Mouse (Mus musculus) G1E (cell line): ENCODE data around the gene Dnah8. TPM values are rescaled to one million over a fixed set of nuclear protein-coding genes. Genes with fewer than 3 reads are reported as not detected.

Experiments used
- ATAC-seq: 2 replicates; pipeline ENCODE4 v1.8.0; 2016; ENCODE audit warnings: mild to moderate bottlenecking; ENCODE audit not compliant: insufficient number of reproducible peaks, poor library complexity, low FRiP score, severe bottlenecking; ENCODE audit errors: extremely low read depth
- DNase-seq: peaks from one replicate; pipeline ENCODE4 v3.0.0; 2012; ENCODE audit warnings: low spot score
- H3K27me3 ChIP-seq: 2 replicates; pipeline ENCODE4 v1.6.1; 2012; ENCODE audit warnings: mild to moderate bottlenecking, low read length, inconsistent platforms; ENCODE audit not compliant: insufficient read depth
- H3K36me3 ChIP-seq: replicated peaks from 2 replicates; pipeline ENCODE3; 2012; ENCODE audit warnings: mild to moderate bottlenecking, inconsistent platforms
- H3K4me1 ChIP-seq: 2 replicates; pipeline ENCODE4 v1.6.1; 2012; ENCODE audit warnings: low read depth, low read length, inconsistent platforms, mixed read lengths; ENCODE audit not compliant: insufficient read depth
- H3K4me3 ChIP-seq: 2 replicates; pipeline ENCODE4 v1.5.1; 2012; ENCODE audit warnings: low read depth, mild to moderate bottlenecking, inconsistent platforms, low read length, moderate library complexity, mixed read lengths
- H3K9me3 ChIP-seq: replicated peaks from 2 replicates; pipeline ENCODE4 v1.6.1; 2012; ENCODE audit warnings: inconsistent platforms
- CTCF ChIP-seq: IDR thresholded peaks from 2 replicates; pipeline ENCODE4 v1.5.1; 2012; ENCODE audit warnings: low read depth, low read length, inconsistent platforms, mixed read lengths
- GATA1 ChIP-seq: IDR thresholded peaks from 2 replicates; pipeline ENCODE4 v1.6.1; 2012; ENCODE audit warnings: borderline replicate concordance, low read length, inconsistent platforms, mixed read lengths
- GATA2 ChIP-seq: IDR thresholded peaks from 2 replicates; pipeline ENCODE4 v1.6.1; 2012; ENCODE audit warnings: low read depth, low read length, inconsistent platforms, borderline replicate concordance
- POLR2AphosphoS5 ChIP-seq: IDR thresholded peaks from 2 replicates; pipeline ENCODE4 v1.6.1; 2012; ENCODE audit warnings: low read depth, low read length, inconsistent platforms; ENCODE audit not compliant: insufficient replicate concordance
- TAL1 ChIP-seq: conservative IDR thresholded peaks from 2 replicates; pipeline ENCODE4 v1.6.1; 2012; ENCODE audit warnings: low read depth, low read length, inconsistent platforms, mixed read lengths
- polyA plus RNA-seq: library from polyadenylated mRNA; stranded (reverse); fragments of >175 nt; gene quantifications from 2 replicates; pipeline ENCODE4 v1.2.3, GENCODE M21; 2012
- total RNA-seq, 2 experiments: library from RNA; stranded (forward) in 1 of 2; stranded (reverse) in 1 of 2; fragments of 200-1000 nt in 1 of 2; fragments of >200 nt in 1 of 2; fragmentation: Nextera tagmentation in 1 of 2; gene quantifications; 2 replicates each; pipeline ENCODE4 v1.2.3; 2014 to 2017

The Dnah8 gene
- total and polyA plus RNA-seq, 3 experiments, result 3.5 to 49.3 (median 42.5) TPM

DNA sequence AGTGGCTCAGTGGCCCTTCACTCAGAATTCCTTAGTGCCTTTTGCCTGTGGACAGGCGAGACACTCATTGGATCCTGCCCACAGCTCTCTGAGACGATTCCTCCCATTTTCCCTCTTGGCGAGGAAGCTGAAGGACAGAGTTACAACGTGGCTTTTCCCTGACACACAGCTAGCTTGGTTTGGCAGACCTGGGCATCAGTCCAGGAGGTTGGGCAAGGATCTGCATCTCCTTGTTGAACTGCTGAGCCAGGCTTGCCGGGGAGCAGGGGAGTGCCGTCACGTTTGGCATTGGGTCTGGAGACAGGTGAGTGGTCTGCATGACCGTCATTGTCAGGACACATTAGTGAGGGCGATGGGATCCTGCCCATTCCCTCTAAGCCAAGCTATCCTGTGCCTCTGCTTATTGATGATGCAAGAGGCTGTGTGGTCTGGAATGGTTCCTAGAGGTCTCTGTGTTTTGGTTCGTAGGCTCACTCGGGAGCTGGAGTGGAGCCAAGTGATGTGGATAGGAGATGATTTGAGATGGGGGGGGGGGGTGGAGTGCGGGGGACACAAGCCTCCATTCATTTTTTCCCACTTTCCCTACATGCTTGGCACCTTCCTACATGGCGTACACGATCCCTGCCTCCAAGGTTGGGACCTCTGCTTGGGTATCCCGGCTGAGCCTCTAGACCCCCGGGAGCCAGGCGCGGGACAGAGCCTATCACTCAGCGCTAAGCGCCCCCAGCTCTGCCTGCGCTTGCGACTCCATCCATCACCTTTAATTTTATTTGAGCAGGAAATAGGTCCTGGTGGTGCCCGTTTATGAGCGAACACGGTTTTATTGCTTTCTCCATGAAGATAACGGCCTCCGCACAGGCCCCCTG lies 286.9 kb downstream of the Dnah8 start:
- TF ChIP-seq TAL1 (no peak), CTCF (no peak), GATA2 (no peak), POLR2AphosphoS5 (no peak), GATA1 (no peak)
- ATAC-seq (no peak), DNase-seq (no peak)
- Histone ChIP-seq H3K4me1 (no peaks in the 10 kb centered on the region), H3K4me3 (0 out of 2 replicates have a peak overlapping the region, but pooled peaks have one; percentile 7), H3K36me3 (no peaks in the 10 kb centered on the region), H3K9me3 (peaks cover 79% of the 10 kb centered on the region), H3K27me3 (no peaks in the 10 kb centered on the region)

DNA sequence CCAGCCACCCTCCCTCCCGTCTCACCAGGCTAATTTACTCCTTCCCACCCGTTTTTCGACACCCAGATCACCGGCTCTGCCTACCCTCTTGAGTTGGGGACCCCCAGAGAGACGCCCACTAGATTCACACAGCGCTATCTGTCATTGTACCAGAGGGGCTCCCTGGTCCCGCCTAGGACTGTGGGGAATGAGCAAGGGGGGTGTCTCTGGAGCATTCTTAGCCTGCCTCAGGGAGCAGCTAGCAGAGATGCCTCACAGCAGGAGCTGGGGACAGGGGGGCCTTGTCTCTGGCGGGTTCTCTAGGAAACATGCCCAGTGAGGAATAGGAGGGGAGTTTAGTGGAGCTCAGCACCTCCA lies 287.6 kb downstream of the Dnah8 start:
- ATAC-seq (no peak), DNase-seq (no peak)
- Histone ChIP-seq H3K4me1 (no peaks in the 10 kb centered on the region), H3K27me3 (no peaks in the 10 kb centered on the region), H3K9me3 (peaks cover 74% of the 10 kb centered on the region), H3K4me3 (no peak overlapping the region), H3K36me3 (no peaks in the 10 kb centered on the region)
- TF ChIP-seq GATA1, result no peak
- TF ChIP-seq GATA2, result no peak
- TF ChIP-seq CTCF, result no peak
- no peak for TF ChIP-seq TAL1
- no peak for TF ChIP-seq POLR2AphosphoS5

DNA sequence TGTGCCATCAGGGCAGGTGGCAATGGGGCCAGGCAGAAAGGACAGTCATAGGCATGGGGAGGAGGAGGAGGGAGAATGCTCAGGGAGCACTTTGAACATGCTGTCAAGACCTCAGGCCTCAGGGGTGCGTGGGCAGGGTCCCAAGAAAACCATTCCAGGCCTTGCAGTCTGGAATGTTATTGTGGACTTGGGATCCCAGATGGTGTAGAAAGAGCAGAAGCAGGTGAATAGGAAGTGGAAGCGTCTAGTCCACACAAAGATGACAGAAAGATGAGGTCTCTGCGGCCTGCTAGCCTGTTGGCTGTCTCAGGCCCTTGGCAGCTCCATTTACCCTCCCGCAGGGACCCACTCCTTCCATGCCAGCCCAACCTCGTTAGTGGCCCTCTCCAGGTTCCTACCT lies 288.4 kb downstream of the Dnah8 start:
- H3K9me3 ChIP-seq, result peaks cover 68% of the 10 kb centered on the region
- ATAC-seq (no peak), DNase-seq (no peak)
- no peaks in the 10 kb centered on the region for H3K27me3 ChIP-seq
- H3K36me3 ChIP-seq, result no peaks in the 10 kb centered on the region
- no peaks in the 10 kb centered on the region for H3K4me1 ChIP-seq
- no peak overlapping the region for H3K4me3 ChIP-seq
- TF ChIP-seq POLR2AphosphoS5 (no peak), GATA2 (no peak), TAL1 (no peak), CTCF (no peak), GATA1 (no peak)

DNA sequence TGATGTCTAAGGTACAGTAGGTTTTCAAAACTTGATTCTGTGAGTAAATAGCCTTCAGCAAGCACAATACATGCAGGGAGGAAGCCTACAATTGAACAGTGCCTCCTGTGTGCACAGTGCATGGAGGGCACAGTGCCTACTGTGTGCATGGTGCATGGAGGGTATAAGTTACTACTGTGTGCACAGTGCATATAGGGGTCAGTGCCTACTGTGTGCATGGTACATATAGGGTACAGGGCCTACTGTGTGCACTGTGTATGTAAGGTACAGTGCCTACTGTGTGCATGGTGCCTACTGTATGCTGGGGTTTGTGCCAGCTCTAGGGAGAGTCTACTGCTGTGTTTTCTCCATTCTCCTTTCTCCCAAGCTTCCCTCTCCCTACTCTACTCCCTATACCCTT lies 290.1 kb downstream of the Dnah8 start:
- ATAC-seq, result no peak
- H3K9me3 ChIP-seq, result peaks cover 66% of the 10 kb centered on the region
- no peaks in the 10 kb centered on the region for H3K27me3 ChIP-seq
- DNase-seq, result no peak
- no peaks in the 10 kb centered on the region for H3K4me1 ChIP-seq
- no peak overlapping the region for H3K4me3 ChIP-seq
- peaks cover 7% of the 10 kb centered on the region for H3K36me3 ChIP-seq
- TF ChIP-seq POLR2AphosphoS5 (no peak), GATA2 (no peak), CTCF (0 out of 2 replicates have a peak, but pooled peaks have one; percentile 14)

DNA sequence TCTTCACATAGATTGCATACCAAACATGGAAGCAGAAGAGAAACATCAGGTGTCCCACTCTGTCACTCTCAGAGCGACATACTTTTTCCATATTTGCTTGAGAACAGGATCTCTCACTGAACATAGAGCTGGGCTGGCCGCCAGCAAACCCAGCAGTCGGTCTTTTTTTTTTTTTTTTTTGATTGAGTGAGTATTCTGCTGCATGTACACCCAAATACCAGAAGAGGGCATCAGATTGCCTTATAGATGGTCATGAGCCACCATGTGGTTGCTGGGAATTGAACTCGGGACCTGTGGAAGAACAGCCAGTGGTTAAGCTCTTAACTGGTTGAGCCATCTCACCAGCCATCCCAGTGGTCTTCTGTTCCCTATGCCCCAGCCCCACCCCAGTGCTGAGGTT lies 299.4 kb downstream of the Dnah8 start:
- no peaks in the 10 kb centered on the region for H3K27me3 ChIP-seq
- no peak overlapping the region for H3K4me3 ChIP-seq
- ATAC-seq (no peak), DNase-seq (no peak)
- TF ChIP-seq CTCF (no peak), TAL1 (no peak), POLR2AphosphoS5 (no peak), GATA1 (no peak), GATA2 (no peak)
- H3K4me1 ChIP-seq, result no peaks in the 10 kb centered on the region
- H3K9me3 ChIP-seq, result peaks cover 57% of the 10 kb centered on the region
- H3K36me3 ChIP-seq, result peaks cover 9% of the 10 kb centered on the region

Other genes starting within 250 kb of the Dnah8 start
- 37.5 and 57.5 TPM in 2 replicates for gene Btbd9, start 47.9 kb upstream of the Dnah8 start, total RNA-seq (2014; fragmentation: Nextera tagmentation)
- 25.5 and 33.6 TPM in 2 replicates for gene Btbd9, start 47.9 kb upstream of the Dnah8 start, total RNA-seq (2017)
- gene Btbd9, start 47.9 kb upstream of the Dnah8 start, polyA plus RNA-seq, result 68.4 and 97.3 TPM in 2 replicates
- gene Glo1, start 2.5 kb downstream of the Dnah8 start, total RNA-seq (2014; fragmentation: Nextera tagmentation), result 402 and 407 TPM in 2 replicates
- 913 and 1,040 TPM in 2 replicates for gene Glo1, start 2.5 kb downstream of the Dnah8 start, total RNA-seq (2017)
- gene Glo1, start 2.5 kb downstream of the Dnah8 start, polyA plus RNA-seq, result 42.2 and 90.8 TPM in 2 replicates